Mouse (Mus musculus) megakaryocyte progenitor cell, adult 5-6 weeks (primary cell): ENCODE measurements at regions not wholly inside any gene's neighbourhood (a gene's known extent, or its start where the extent isn't known, plus 50 kb on each side); places are given as distances from the start of the nearest gene placed in this dataset.
A peak's percentile ranks its signal among the peaks of the same experiment; 100 is the strongest.
"Not testable (repeated sequence)": the region's sequence is repeated elsewhere in the genome, so short reads cannot be mapped to it uniquely, and the experiment has no call there.

Experiments used
- ATAC-seq: replicated peaks from 2 replicates; pipeline ENCODE4 v1.8.0; 2016; ENCODE audit warnings: mild to moderate bottlenecking, moderate TSS enrichment, inconsistent platforms; ENCODE audit not compliant: poor library complexity

DNA sequence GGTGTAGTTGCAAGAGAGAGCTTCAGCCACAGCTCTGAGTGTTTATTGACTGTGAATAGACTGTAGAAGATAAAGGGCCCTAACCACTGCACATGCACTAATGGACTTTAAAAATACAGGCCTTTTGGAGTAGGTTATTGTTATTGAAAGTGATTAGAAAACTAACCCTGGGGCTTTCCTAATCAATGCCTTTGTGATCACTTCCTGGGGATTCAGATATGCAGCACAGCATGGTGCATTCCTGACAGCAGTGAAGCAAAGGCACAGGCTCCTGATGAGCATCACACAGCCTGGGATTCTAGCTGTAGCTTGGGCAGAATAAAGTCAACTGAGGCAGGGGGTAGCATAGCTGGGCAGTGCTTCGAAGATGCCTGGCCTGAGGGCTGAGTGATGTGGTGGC, 87.3 kb downstream of the Gm11077 start:
- ATAC-seq = 0 out of 2 replicates have a peak, but pooled peaks have one; percentile 5

DNA sequence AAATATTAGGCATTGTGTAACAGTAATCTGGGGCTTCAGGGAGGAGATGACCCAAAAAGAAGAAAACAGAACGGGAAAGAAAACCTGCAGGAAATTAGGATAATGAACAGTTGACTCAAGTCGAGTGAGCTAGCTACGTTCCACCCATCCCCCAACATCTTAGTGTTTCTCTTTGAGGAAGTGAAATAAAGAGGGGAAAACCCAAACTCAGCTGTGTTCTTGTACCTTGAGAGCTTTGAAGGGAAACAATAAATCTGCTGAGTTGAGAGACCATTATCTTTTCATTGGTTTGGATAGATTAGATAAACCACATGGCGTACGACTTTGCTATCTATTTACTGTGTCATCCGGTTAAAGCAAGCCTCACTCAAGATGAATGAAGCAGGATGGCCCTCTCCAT, 87.7 kb downstream of the Gm11077 start:
- peak; percentile 74 for ATAC-seq

DNA sequence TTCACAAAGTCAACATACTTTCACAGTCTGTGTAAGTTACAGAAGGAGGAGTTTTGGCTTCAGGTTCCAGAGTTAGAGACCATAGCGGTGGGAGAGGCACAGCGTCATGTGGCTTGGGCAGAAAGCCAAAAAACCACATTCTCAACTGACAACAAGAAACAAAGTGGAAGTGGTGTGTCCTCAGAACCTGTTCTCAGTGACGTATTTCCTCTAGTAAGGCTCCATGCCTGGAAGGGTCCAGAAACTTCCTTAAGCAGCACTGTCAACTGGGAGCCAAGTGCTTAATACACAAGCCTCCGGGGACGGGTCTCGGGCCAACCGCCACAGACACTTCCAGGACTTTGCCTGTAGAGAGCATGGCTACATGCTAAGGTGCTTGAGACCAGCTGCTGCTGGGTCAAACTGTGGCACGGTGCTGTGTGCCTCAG, 90.4 kb downstream of the Gm11077 start:
- ATAC-seq = peak; percentile 70

DNA sequence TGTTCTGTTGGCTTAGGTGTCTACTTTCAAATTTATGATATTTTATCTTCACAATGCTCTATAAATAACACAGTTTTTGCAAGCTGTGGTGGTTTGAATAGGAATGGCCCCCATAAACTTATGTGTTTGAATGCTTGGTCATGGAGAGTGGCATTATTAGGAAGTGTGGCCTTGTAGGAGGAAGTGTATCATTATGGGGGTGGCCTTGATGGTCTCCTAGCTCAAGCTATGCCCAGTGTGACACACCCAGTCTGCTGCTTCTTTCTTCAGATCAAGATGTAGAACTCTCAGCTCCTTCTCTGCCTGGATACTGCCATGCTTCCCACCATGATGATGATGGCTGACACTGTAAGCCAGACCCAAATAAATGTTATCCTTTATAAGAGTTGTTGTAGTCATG, 97.4 kb downstream of the Gm11077 start:
- ATAC-seq = peak; percentile 68

DNA sequence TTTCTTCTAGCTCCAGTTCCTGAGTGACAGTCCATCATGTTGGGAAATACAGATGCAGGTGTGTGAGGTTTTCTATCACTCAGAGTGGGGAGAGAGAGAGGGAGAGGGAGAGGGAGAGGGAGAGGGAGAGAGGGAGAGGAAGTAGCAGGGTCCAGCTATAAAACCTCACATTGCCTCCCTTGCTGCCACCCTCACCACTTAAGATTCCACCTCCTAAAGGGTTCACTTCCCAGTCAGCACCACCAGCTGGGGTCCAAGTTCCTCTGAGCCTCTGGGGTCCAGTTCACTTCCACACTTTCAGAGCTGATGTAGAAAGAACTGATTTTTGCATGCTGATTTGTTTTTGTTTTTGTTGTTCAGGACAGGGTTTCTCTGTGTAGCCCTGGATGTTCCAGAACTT, 98.6 kb downstream of the Gm11077 start:
- ATAC-seq = peak; percentile 34; the same call in 1 of the 2 replicates

DNA sequence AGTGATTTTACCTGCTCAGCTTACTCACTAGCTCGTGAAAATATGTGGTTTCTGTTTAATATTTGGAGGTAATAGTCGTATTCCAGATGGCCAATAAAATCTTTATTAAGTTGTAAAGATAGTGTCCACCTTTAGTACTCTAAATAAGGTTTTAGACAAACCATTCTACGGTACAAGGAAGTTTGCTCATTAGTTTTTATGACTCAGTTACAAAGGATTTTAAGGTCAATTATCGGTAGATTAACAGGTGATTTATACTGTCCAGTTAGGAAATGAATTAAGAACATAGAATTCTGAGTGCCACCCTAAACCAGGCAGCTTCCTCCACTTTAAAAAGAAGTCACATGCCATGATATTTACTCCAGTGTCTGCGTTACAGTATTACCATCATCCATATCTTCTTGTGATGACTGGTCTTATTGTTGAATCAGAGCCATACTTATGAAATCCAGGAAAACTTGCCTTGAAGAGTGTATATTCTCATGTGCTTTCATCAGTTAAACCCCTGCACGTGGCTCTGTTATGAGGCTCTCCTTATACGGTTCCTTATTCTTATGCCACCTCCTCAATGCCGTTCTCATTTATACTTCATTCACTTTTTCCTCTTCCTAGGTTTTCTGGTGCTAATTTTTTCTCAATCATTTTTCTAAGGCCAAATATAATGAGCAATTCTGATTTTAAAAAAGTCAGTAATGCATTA, 114.4 kb downstream of the Gm11077 start:
- ATAC-seq = no peak

DNA sequence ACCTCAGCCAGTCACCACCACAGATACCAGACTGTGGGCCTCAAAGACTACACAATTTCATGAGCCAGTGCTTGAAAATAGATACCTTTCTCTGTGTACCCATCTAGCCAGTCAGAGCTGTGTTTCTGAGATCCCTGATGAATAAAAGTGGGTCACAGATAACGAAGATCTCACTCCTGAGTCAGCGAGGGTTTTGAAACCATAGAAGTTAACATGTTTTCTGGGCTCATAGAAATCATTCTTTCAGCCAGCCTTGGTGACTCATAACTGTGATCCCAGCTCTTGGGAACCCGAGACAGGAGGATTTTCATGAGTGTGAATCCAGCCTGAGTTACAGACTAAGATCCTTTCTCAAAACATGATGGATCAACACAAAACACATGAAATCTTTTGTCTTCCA, 118.1 kb downstream of the Gm11077 start:
- ATAC-seq = no peak

DNA sequence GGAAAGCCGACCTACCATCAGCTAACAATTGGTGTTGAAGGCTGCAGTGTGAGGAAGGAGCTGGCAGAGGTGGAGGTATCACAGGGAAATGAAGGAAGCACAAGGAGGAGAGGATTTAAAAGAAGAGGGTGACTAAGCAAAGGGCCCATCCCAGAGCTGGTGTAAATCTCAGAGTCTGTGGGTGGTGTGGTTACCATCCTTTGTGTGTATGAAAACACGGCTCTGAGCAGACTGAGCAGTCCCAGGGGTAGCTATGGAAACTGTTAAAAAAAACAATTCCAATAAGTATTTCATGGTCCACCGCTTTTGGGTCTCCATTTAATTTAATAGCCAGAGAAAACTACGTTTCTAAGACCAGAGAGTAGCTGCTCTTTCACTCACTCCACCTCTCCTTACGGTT, 123.3 kb downstream of the Gm11077 start:
- ATAC-seq = no peak

DNA sequence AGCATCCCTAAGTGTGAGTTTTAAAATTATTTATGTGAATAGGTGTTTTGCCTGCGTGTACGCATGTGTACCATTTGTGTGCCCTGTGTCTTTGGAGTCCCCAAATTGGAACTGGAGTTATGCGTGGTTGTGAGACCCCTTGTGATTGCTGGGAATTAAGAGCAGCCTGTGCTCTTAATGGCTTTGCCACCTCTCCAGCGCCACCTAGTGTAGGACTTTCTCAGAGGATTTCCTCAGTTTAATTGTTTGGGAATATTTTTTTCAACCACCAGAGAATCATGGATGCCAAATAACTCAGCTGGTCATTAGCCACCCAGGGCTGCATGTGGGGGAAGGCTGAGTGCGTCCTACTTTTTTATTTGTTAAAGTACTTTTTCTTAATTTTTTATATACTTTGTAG, 124.4 kb downstream of the Gm11077 start:
- ATAC-seq = peak; percentile 79

DNA sequence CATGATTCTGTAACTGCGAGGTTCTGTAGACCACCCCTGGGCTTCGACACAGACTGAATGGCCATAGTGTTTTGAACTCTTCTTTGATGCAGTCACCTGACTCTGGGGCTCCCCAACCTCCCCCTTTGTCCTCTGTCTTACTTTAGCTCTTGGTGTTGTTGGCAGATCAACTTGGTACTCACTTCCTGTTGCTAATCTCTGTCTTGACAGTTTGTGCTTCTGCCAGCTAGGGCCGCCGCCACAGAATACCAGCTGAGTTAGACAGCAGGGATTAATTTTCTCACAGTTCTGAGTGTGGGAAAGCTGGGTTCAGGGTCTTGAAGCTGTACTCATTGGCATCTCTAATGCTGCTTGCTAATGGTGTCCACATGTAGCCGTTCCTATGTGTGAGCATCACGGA, 125.6 kb downstream of the Gm11077 start:
- no peak for ATAC-seq

DNA sequence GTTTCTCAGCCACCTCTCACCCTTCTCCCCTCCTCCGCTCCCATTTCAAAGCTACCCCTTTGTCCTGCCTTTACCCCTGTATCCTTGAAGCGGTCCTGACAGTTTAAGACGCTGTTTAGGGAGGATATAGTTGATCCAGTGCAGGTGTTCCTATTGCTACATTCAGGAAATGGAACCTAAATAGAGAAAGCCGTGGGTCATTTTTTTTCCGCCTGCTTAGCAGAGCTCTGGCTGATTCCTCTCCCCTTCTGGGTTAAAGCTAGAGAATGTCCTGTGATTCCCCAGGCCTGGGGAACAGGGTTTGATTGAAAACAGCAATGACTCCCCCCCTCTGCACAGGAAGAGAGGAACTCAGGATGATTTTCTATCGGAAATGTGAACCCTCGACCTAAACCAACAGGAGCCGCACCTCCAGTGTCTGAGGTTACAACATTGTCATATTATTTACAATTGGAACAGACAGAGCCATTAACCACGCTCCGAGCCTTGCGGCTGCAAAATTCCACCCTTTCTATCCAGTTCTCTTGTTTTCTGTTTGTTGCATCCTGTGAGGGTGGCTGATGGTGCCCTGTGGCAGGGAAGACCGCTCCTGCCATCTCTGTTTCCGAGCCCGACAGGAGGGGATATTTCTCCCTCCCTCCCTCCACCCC, 127.5 kb downstream of the Gm11077 start:
- no peak for ATAC-seq

DNA sequence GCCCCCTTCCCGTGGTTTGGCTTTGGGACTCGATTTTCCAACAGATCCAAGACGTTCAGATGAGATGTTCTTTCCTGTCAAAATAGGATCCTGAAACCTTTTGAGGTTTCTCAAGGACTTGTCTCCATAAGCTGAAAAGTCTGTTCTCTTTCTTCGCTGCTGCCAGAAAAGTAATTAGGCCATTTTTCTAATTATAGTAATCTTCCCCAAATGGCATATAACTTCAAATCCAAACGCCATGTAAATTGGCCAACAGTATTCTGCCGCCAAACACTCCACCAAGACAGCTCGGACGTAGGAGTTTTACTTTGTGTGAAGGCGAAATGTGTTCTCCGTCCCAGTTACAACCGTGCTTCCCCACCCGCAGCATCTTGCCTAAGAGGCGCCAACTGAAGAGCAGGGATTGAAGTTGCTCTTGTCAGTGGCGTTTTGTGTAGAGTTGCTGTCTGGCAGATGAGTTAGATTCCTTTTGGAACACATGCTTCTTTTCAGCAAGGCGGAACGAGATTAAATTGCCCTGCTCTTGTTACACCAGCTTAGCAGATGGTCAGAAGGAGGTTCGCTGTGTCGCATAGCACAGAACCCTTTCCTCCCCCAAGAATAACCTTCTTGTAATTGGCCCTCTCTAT, 128.1 kb downstream of the Gm11077 start:
- ATAC-seq = no peak

DNA sequence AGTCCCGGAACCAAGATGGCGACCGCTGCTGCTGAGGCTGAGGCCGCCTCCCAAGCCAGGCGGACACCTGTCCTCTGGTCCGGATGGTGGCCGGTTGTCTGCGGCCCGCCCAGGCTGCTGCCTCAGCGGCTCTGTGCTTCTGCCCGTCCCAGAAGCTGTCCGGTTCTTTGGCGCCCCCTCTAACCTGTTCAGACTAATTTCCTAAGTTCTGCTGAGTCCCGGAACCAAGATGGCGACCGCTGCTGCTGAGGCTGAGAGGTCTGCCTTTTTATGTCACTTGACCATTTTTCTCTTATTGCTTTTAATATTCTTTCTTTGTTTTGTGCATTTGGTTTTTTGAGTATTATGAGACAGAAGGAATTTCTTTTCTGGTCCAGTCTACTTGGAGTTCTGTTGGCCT, 140.4 kb downstream of the Gm11077 start:
- ATAC-seq = not testable (repeated sequence)

DNA sequence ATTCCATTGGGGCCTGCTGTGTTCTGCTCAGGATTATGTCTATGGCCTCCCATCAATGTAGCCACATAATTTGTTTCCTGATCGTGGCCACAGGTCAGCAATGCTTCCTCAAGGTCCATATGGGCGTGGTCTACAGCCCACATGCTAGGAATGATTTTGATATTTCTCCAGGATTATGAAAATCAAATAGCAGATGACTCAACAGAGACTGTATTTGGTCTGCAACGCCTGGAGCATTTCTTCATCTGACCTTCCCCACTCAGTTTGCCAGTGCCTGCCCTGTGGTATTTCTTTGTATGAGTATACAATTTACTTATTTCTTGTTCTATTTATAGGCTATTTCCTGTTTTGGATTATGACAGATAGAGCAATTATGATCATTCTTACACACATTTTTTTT, 145.7 kb downstream of the Gm11077 start:
- no peak for ATAC-seq

DNA sequence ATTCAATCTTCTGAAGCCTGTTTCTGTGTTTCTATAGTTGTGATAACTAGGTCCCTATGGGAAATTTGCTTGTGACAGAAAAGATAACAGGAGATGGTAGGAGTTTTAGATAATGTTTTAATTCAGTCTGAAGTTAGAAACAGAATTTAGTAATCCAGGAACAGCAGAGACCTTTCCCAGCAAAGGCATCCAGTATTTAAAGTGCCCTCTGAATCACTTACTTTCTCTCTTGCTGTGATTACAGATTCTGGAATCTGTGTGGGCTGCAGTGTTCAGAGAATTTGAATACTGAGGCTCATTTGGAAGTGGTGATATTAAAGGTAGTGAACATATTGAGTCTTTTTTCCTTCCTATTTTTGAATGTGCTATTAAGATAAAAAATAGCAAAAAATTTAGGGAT, 154.6 kb downstream of the Gm11077 start:
- no peak for ATAC-seq

DNA sequence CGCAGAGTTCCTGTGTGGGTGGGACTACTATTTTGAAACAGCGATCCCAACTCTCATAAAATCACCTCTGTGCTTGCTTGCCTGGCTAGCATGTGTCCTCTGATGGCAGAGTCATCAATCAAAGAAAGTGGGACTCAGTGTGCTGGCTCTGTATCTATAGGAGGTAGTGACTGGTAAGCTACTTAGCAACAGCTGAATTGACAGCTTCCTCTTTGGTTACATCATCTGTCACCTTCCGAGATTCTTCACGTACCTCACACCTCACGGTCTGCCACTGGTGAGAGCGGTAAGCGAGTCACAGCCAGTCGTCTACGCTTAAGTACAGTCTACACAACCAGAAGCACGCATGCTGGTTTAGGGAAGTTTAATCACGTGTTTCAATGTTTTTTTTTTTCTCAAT, 159.5 kb downstream of the Gm11077 start:
- peak; percentile 54 for ATAC-seq

DNA sequence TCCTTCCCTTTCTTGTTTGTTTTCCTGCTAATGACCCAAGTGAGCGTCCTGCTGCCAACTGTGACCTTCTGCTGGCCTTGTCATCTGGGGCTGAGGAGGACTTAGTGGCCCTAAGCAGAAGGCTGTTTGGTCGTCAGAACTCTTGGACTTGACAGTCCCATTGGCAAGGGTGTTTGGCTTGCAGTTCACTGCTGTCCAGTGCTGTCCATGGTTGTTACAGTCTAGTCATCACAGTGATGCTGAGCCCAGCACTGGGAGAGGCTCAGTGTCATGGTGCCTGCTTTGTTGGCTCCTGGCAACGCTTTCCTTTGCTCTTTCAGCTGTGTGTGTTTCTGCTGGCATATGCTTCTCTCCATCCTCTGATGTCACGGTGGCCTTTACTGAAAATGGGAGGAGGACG, 161.0 kb downstream of the Gm11077 start:
- no peak for ATAC-seq

DNA sequence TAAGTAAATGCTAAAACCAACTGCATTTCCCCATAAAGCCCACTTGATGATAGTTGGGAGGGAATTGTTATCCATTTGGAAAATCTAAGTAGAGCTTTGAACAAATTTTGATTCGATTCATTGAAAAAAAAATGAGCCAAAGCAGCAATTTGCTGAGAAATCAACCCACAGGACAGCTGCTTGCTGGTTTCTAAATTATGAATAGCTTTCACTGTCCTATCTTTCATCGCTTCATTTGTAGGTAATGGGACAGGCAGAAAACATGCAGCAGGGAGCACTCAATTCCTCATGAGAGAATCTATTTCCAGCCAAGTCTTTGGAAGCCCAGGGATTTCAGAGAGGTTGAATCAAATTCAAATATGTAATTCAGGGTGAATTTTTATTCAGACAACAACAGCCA, 161.5 kb downstream of the Gm11077 start:
- no peak for ATAC-seq

DNA sequence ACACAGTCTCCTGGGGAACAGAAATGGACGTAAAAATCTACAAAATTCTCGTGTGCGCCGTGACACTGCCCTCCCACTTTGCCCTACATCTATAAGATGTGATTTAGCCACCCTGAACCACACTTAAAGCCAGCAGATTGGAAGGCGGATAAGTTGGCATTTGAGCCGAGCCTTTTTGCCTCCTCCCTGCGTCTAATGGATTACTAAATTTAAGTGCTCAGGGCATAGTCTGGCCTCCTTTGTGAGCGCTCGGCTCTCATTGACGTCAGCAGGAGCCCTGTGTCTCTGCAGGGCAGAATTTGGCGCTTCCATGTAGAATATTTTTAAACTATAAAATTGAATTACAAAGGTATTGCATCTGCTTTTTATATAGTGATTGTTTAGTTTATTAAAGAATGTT, 165.4 kb downstream of the Gm11077 start:
- ATAC-seq = no peak

DNA sequence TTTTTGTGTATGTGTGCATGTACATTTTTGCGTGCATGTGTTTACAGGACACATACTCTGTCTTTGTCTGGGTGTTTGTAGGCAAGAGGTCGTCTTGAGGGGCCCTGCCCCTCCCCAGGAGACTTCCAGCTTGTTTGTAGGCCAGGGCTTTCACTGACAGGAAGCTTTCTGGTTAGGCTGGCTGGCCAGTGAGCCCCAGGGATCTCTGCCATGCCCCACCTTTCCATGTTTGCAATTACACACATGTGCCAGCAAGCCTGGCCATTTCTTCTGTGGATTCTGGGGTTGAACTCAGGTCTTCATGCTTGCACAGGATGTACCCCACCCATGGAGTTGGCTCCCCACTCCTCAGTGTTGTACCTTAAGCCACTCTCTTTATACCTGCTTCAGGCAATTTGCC, 166.4 kb downstream of the Gm11077 start:
- ATAC-seq = no peak

DNA sequence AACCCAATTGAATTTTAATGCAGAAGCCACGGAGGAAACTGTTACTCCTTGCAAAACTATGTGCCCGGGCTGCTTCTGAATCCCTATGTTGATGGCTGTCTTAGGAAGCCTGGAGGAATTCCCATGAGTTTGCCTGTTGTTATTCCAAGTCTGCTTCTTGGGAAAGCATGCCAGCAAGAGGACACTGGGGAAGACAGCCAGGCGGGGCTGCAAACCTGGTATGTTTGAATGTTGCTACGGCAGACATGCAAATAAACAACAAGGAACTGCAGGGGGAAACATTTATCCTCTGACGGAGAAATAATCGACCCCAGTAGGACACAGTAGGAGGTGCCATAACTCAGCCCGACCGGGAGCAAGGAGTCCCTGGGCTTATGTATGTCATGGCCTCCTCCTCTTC, 168.0 kb downstream of the Gm11077 start:
- no peak for ATAC-seq

DNA sequence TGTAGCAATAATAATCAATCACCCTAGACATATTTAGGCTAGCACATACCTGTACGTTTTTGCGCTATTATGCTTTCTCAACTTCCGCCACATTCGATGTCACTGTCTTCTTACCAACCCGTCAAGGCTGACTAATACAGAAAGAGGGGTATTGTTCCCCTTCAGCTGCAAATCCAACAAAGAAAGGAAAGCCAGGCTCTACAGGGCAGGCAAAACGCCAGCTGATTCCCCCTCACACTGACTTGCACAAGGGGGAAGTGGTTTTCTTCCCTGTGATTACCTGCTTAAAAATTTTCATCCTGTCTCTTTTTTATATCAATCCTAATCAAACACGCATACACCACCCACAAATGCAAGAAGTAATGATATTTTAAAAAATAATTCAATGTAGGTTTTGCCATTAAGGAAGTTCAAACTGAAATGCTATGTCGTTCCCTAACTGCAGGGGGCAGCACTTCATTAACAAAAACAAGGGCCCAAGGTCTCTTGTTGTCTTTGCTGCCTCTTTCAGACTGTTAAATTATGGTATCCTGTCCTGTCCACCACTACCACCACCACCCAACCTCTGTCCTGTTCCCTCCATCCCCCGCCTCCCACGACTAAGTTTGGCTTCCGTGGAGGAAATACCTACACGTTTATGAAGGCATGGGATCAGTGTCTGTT, 195.4 kb downstream of the Gm11077 start:
- peak; percentile 91 for ATAC-seq
